Mouse (Mus musculus): Measurements from ENCODE around the gene Tmem212. TPM values are rescaled to one million over a fixed set of nuclear protein-coding genes. Genes with fewer than 3 reads are reported as not detected.

Tmem212 gene
- not detected for total RNA-seq (2023)

DNA sequence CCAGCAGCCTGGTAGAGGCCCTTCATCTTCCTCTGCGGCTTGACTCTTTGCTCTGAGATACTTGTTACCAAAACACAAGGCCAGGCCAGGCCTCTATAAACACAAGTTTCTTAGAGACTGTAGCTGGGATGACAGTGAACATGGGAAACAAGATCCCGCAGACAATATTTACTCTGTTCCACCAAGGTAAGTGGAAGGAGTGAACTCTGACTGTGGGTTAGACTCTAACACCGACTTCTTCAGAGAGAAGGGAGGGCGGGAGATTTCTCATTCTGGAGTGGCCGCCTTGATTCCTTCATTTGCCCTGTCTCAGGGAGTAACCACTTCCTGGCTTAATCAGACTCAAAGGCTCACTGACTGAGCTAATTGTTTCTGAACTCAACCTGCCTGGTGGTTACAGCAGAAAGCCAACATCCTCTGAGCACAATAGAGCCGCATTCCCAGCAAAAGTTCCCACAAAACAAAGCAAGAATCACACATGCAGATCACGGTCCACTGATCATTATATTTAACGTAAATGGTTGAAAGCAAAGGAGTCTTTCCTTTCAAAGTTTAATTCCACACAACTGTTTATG lies at the start of gene Tmem212:
Gene Tmem212, minus strand, starts transcription at position 51 of the 575 bp plus-strand sequence.

DNA sequence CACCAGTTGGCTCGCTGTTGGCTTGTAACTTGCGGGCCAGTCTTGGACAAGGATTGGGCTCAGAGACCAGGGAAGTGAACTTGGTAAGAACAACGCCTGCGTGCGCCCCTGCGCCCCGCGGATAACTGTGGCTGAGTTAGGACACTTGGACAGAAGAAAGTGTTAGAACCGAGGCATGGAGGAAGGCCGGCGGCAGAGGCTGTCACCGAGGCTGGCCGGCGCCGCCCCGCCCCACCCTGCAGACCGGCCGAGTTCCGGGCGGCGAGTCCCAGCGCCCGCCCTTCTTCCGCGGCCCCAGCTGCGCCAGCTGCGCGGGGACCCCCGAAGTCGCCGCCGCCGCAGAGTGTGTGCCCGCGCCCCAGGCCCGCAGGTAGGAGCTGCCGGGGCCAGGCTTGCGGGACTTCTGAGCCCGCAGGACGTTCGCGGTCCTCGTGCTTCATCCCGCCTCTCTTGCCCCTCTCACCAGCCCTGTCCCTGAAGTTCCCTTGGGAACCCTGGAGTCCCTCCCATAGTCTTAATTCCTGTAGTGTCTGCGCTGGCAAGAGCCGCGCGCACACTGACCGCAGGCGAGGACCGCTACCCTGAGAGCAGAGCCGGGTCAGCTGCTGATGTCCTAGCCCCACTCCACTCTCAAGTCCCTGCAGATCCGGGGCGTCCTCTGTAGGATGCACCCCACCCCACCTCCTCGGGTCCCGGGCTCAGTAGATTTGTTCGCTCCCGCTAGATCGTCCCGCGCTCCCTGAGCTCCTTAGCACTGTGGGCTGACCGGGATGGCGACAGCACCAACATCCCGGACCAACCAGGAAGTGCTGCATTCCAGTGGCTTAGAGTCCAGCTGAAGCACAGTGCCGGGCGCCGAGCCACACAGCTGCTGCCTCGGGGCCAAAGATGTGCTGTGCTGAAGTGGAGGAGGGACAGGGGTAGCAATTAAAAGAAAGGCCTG lies 42.5 kb upstream of the Tmem212 start, which contains the start of gene Pld1:
Gene Pld1, plus strand, starts transcription at position 315 of the 943 bp plus-strand sequence.

Other genes starting within 250 kb of the Tmem212 start
- gene Fndc3b, start 185.1 kb downstream of the Tmem212 start, total RNA-seq (2023) = 1.2 TPM
- gene Pld1, start 42.3 kb upstream of the Tmem212 start, total RNA-seq (2023) = 0.65 TPM

All from CD4-positive naive resting alpha-beta T cell, adult 57 days (primary cell).